Mouse (Mus musculus) forebrain, embryonic 16.5 days (tissue): Measurements from ENCODE around the gene Emc4. TPM values are rescaled to one million over a fixed set of nuclear protein-coding genes. Genes with fewer than 3 reads are reported as not detected.

Experiments
- ATAC-seq: fragments of 200-750 bp; cut with Nextera tagmentation; 2 replicates; pipeline ENCODE4 v1.8.0; 2017; ENCODE audit warnings: mild to moderate bottlenecking, moderate library complexity
- H3K27ac ChIP-seq: fragments of 300-500 bp; sonication (generic); 2 replicates; pipeline ENCODE4 v1.5.1; 2014; ENCODE audit warnings: low read length, control low read depth
- H3K27me3 ChIP-seq: fragments of 300-500 bp; sonication (generic); replicated peaks from 2 replicates; pipeline ENCODE4 v1.6.1; 2014; ENCODE audit warnings: low read length; ENCODE audit not compliant: control insufficient read depth, insufficient read depth
- H3K36me3 ChIP-seq: fragments of 300-500 bp; sonication (generic); 2 replicates; pipeline ENCODE4 v1.6.1; 2014; ENCODE audit not compliant: control insufficient read depth, insufficient read depth
- H3K4me1 ChIP-seq: fragments of 300-500 bp; sonication (generic); replicated peaks from 2 replicates; pipeline ENCODE4 v1.6.1; 2014; ENCODE audit warnings: low read length; ENCODE audit not compliant: control insufficient read depth, insufficient read depth
- H3K4me2 ChIP-seq: fragments of 300-500 bp; sonication (generic); 2 replicates; pipeline ENCODE4 v1.6.1; 2014; ENCODE audit warnings: mild to moderate bottlenecking, low read length, control low read depth
- H3K4me3 ChIP-seq: fragments of 300-500 bp; sonication (generic); replicated peaks from 2 replicates; pipeline ENCODE4 v1.5.1; 2014; ENCODE audit warnings: mild to moderate bottlenecking, low read length, control low read depth
- H3K9ac ChIP-seq: fragments of 300-500 bp; sonication (generic); replicated peaks from 2 replicates; pipeline ENCODE4 v1.6.1; 2014; ENCODE audit warnings: low read depth, low read length, control low read depth
- H3K9me3 ChIP-seq: fragments of 300-500 bp; sonication (generic); 2 replicates; pipeline ENCODE4 v1.6.1; 2016; ENCODE audit warnings: low read length; ENCODE audit not compliant: control insufficient read depth
- WGBS: fragments of 180-500 bp; shearing (Covaris S2); extraction: QIAGEN DNeasy Blood & Tissue Kit; methylation state at CpG from one replicate; pipeline ENCODE4 v1.1.7; 2014; 5-methylcytosine and 5-hydroxymethylcytosine counted together
- polyA plus RNA-seq: library from polyadenylated mRNA; unstranded; fragments of >200 nt; fragmentation: Nextera tagmentation; extraction: Ambion mirVana; gene quantifications from 2 replicates; pipeline ENCODE4 v1.2.1, GENCODE M21; 2015

Gene Emc4
- polyA plus RNA-seq, 1 experiment from 2014 or later: 174 TPM

DNA sequence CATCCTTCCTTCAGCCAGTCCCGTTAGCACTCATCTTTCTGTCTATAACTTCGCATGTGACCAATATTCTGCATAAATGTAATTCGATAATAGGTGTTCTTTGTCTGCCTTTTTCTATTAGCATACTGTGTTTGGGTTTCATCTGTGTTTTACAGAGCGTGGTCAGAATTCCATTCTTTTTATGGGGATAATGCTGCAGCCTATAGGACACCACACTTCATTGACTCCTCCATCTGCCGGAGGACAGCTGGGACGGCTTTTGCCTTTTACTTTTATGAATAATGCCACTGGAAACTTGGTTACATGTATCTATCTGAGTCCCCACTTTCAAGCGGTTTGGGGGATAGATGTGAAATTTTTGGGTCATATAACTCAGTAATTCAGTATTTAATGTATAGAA lies 52.2 kb downstream of the Emc4 start:
- no peak overlapping the region for H3K4me2 ChIP-seq
- H3K27me3 ChIP-seq: no peaks in the 10 kb centered on the region
- H3K4me1 ChIP-seq: no peaks in the 10 kb centered on the region
- H3K9me3 ChIP-seq: no peaks in the 10 kb centered on the region
- H3K4me3 ChIP-seq: no peak overlapping the region
- no peaks in the 10 kb centered on the region for H3K36me3 ChIP-seq
- ATAC-seq: no peak
- WGBS: 91% methylated on average over 7 of the region's 7 CpGs
- no peak overlapping the region for H3K27ac ChIP-seq
- H3K9ac ChIP-seq: no peak overlapping the region

Other genes starting within 250 kb of the Emc4 start
- not detected in 2 replicates for gene Olfr1316, start 233.1 kb downstream of the Emc4 start, polyA plus RNA-seq
- gene Olfr1317, start 227.7 kb downstream of the Emc4 start, polyA plus RNA-seq: not detected in 2 replicates
- gene Olfr1318, start 213.8 kb downstream of the Emc4 start, polyA plus RNA-seq: not detected in 2 replicates
- gene Lpcat4, start 128.6 kb downstream of the Emc4 start, polyA plus RNA-seq: 13.3 and 15.9 TPM in 2 replicates
- gene Nutm1, start 108.7 kb downstream of the Emc4 start, polyA plus RNA-seq: not detected in 2 replicates
- 157 and 169 TPM in 2 replicates for gene Nop10, start 106.1 kb downstream of the Emc4 start, polyA plus RNA-seq
- gene Slc12a6, start 102.2 kb downstream of the Emc4 start, polyA plus RNA-seq: 18.5 and 20.1 TPM in 2 replicates
- not detected in 2 replicates for gene Gm21985, start 101.7 kb downstream of the Emc4 start, polyA plus RNA-seq
- 43.4 and 51.0 TPM in 2 replicates for gene Katnbl1, start 11.2 kb upstream of the Emc4 start, polyA plus RNA-seq
- gene Emc7, start 87.0 kb upstream of the Emc4 start, polyA plus RNA-seq: 17.2 and 18.0 TPM in 2 replicates
- 0.80 and 1.2 TPM in 2 replicates for gene Chrm5, start 112.7 kb upstream of the Emc4 start, polyA plus RNA-seq
- gene Aven, start 124.9 kb upstream of the Emc4 start, polyA plus RNA-seq: 1.9 and 2.2 TPM in 2 replicates